14 mouse cellular contexts compared by ENCODE assay signal in genomic region chr5:33638826-33639225, GRCm38 (mm10). TPM values are rescaled to one million over a fixed set of nuclear protein-coding genes. Genes with fewer than 3 reads are reported as not detected.
A peak's percentile ranks its signal among the peaks of the same experiment; 100 is the strongest.
DNase-seq lines count a peak whose midpoint lies in the region; ATAC-seq and TF ChIP-seq lines count a peak whose summit lies in the region.
"Had no signal": no experiment of that assay in that cellular context is flagged by ENCODE, and none has a peak within 500 bp of the region (broad histone marks: within the 10 kb centered on the region; RNA-seq: fewer than 3 reads in every experiment).

No protein-coding gene starts in this region.

- H3K4me2 ChIP-seq in kidney, embryonic 14.5 days (replicated peaks; ENCODE audit: low read depth, low read length) = no peak overlapping the region
- no peak overlapping the region for H3K4me2 ChIP-seq in midbrain, embryonic 13.5 days (replicated peaks)
- H3K4me2 ChIP-seq in midbrain, postnatal 0 days (ENCODE audit: low read depth, low read length, poor library complexity, severe bottlenecking) = no peak overlapping the region
- no peak overlapping the region for H3K4me2 ChIP-seq in liver, embryonic 16.5 days (ENCODE audit: low read depth, low read length)
- H3K4me2 ChIP-seq: limb, embryonic 15.5 days had no signal

- H3K9me3 ChIP-seq in kidney, embryonic 14.5 days (ENCODE audit: control insufficient read depth, low read length) = no peaks in the 10 kb centered on the region
- H3K9me3 ChIP-seq in midbrain, embryonic 13.5 days = no peaks in the 10 kb centered on the region
- no peaks in the 10 kb centered on the region for H3K9me3 ChIP-seq in midbrain, postnatal 0 days (ENCODE audit: low read length)
- no peaks in the 10 kb centered on the region for H3K9me3 ChIP-seq in liver, embryonic 16.5 days (replicated peaks; ENCODE audit: control insufficient read depth, low read length)
- H3K9me3 ChIP-seq: forebrain, embryonic 10.5 days; limb, embryonic 15.5 days had no signal

- ATAC-seq in kidney, embryonic 14.5 days (ENCODE audit: low FRiP score, low TSS enrichment) = 0 out of 2 replicates have a peak, but pooled peaks have one; percentile 32
- ATAC-seq in midbrain, embryonic 13.5 days = no peak
- ATAC-seq in midbrain, postnatal 0 days (ENCODE audit: low FRiP score) = no peak
- no peak for ATAC-seq in liver, embryonic 16.5 days (ENCODE audit: low read depth)

- no peak for DNase-seq in kidney, adult 9 months
- DNase-seq in midbrain, postnatal 0 days (ENCODE audit: low spot score) = no peak
- DNase-seq in ZHBTc4 (ENCODE audit: low read depth, low spot score) = peak; percentile 39
- DNase-seq in layer of hippocampus, adult 9-11 months = no peak
- DNase-seq: cerebellum, adult 11-12 months; cerebellum, postnatal 36 days; heart, postnatal 4 days; retina, postnatal 1 day had no signal

- 70% methylated on average over 4 of the region's 4 CpGs for WGBS in kidney, embryonic 14.5 days
- WGBS in midbrain, embryonic 13.5 days = 80% methylated on average over 4 of the region's 4 CpGs
- WGBS in midbrain, postnatal 0 days = 69% methylated on average over 4 of the region's 4 CpGs
- 73% methylated on average over 4 of the region's 4 CpGs for WGBS in liver, embryonic 16.5 days (ENCODE audit: insufficient replicate concordance)

- H3K27ac ChIP-seq in kidney, embryonic 14.5 days (ENCODE audit: low read depth, low read length) = no peak overlapping the region
- no peak overlapping the region for H3K27ac ChIP-seq in midbrain, embryonic 13.5 days
- no peak overlapping the region for H3K27ac ChIP-seq in midbrain, postnatal 0 days (ENCODE audit: low read depth, low read length)
- H3K27ac ChIP-seq in liver, embryonic 16.5 days (ENCODE audit: low read length) = peak overlapping the region; percentile 5; the same call in 1 of the 2 replicates
- H3K27ac ChIP-seq: forebrain, embryonic 10.5 days; limb, embryonic 15.5 days had no signal

- H3K4me3 ChIP-seq in kidney, embryonic 14.5 days (ENCODE audit: low read length) = no peak overlapping the region
- no peak overlapping the region for H3K4me3 ChIP-seq in midbrain, embryonic 13.5 days (replicated peaks)
- H3K4me3 ChIP-seq in midbrain, postnatal 0 days (ENCODE audit: low read depth, low read length) = no peak overlapping the region
- no peak overlapping the region for H3K4me3 ChIP-seq in liver, embryonic 16.5 days (ENCODE audit: low read depth, low read length)
- H3K4me3 ChIP-seq: forebrain, embryonic 10.5 days; limb, embryonic 15.5 days had no signal

- H3K4me1 ChIP-seq in kidney, embryonic 14.5 days (ENCODE audit: control insufficient read depth, insufficient read depth, low read length) = no peaks in the 10 kb centered on the region
- no peaks in the 10 kb centered on the region for H3K4me1 ChIP-seq in midbrain, embryonic 13.5 days (replicated peaks)
- no peaks in the 10 kb centered on the region for H3K4me1 ChIP-seq in midbrain, postnatal 0 days (ENCODE audit: insufficient read depth, low read length)
- H3K4me1 ChIP-seq in liver, embryonic 16.5 days (ENCODE audit: control insufficient read depth, low read depth, low read length) = peaks cover 5% of the 10 kb centered on the region
- H3K4me1 ChIP-seq: forebrain, embryonic 10.5 days; limb, embryonic 15.5 days had no signal

- no peak for TF ChIP-seq CTCF in midbrain, postnatal 0 days (IDR thresholded peaks at IDR 0.05)

- H3K27me3 ChIP-seq in kidney, embryonic 14.5 days (ENCODE audit: control insufficient read depth, insufficient read depth, low read length) = no peaks in the 10 kb centered on the region
- no peaks in the 10 kb centered on the region for H3K27me3 ChIP-seq in midbrain, embryonic 13.5 days
- no peaks in the 10 kb centered on the region for H3K27me3 ChIP-seq in midbrain, postnatal 0 days (ENCODE audit: insufficient read depth, low read length)
- H3K27me3 ChIP-seq in liver, embryonic 16.5 days (ENCODE audit: control insufficient read depth, insufficient read depth, low read depth, low read length) = no peaks in the 10 kb centered on the region
- H3K27me3 ChIP-seq: limb, embryonic 15.5 days had no signal

- peaks cover 59% of the 10 kb centered on the region for H3K36me3 ChIP-seq in kidney, embryonic 14.5 days (ENCODE audit: control insufficient read depth, insufficient read depth, low read length)
- H3K36me3 ChIP-seq in midbrain, embryonic 13.5 days = peaks cover 59% of the 10 kb centered on the region
- peaks cover 19% of the 10 kb centered on the region for H3K36me3 ChIP-seq in midbrain, postnatal 0 days (ENCODE audit: insufficient read depth, low read length)
- H3K36me3 ChIP-seq in liver, embryonic 16.5 days (ENCODE audit: control insufficient read depth, insufficient read depth) = peaks cover 52% of the 10 kb centered on the region

- no peak overlapping the region for H3K9ac ChIP-seq in kidney, embryonic 14.5 days (ENCODE audit: low read depth, low read length)
- H3K9ac ChIP-seq in midbrain, embryonic 13.5 days (replicated peaks) = peak overlapping the region; percentile 50
- H3K9ac ChIP-seq in midbrain, postnatal 0 days (replicated peaks; ENCODE audit: low read length, poor library complexity, severe bottlenecking) = no peak overlapping the region
- H3K9ac ChIP-seq in liver, embryonic 16.5 days (ENCODE audit: low read depth, low read length) = no peak overlapping the region
- H3K9ac ChIP-seq: limb, embryonic 15.5 days had no signal

RNA-seq across cellular contexts. Expression of gene Gm9903, which starts 9.1 kb away (rescaled TPM):
- polyA plus RNA-seq in kidney, embryonic 14.5 days (2014; fragmentation: Nextera tagmentation; extraction: Ambion mirVana) = 0.57 and 1.0 TPM in 2 replicates
- polyA plus RNA-seq in midbrain, embryonic 13.5 days (2015; fragmentation: Nextera tagmentation; extraction: Ambion mirVana) = 0.85 TPM in 2 replicates
- total RNA-seq in midbrain, postnatal 0 days (2014; rRNA removed) = 1.2 TPM in 1 of 2 replicates, not detected in the other
- polyA plus RNA-seq in midbrain, postnatal 0 days (2015; fragmentation: Nextera tagmentation; extraction: Ambion mirVana) = 0.31 and 0.53 TPM in 2 replicates
- 0.12 TPM in 1 of 2 replicates, not detected in the other for polyA plus RNA-seq in liver, embryonic 16.5 days (2015; fragmentation: Nextera tagmentation; extraction: Ambion mirVana)
- total RNA-seq: monocyte, adult 5-6 weeks had no signal

RNA-seq across cellular contexts. Expression of gene Fam53a, which starts 9.4 kb away (rescaled TPM):
- 69.4 and 70.3 TPM in 2 replicates for polyA plus RNA-seq in kidney, embryonic 14.5 days (2014; fragmentation: Nextera tagmentation; extraction: Ambion mirVana)
- 36.0 and 41.3 TPM in 2 replicates for polyA plus RNA-seq in midbrain, embryonic 13.5 days (2015; fragmentation: Nextera tagmentation; extraction: Ambion mirVana)
- 29.1 and 41.2 TPM in 2 replicates for total RNA-seq in midbrain, postnatal 0 days (2014; rRNA removed)
- 27.3 and 28.0 TPM in 2 replicates for polyA plus RNA-seq in midbrain, postnatal 0 days (2015; fragmentation: Nextera tagmentation; extraction: Ambion mirVana)
- polyA plus RNA-seq in liver, embryonic 16.5 days (2015; fragmentation: Nextera tagmentation; extraction: Ambion mirVana) = 17.5 and 18.4 TPM in 2 replicates

RNA-seq across cellular contexts. Expression of gene Slbp, which starts 13.5 kb away (rescaled TPM):
- polyA plus RNA-seq in kidney, embryonic 14.5 days (2014; fragmentation: Nextera tagmentation; extraction: Ambion mirVana) = 261 TPM in 2 replicates
- 143 and 151 TPM in 2 replicates for polyA plus RNA-seq in midbrain, embryonic 13.5 days (2015; fragmentation: Nextera tagmentation; extraction: Ambion mirVana)
- 91.2 and 99.5 TPM in 2 replicates for total RNA-seq in midbrain, postnatal 0 days (2014; rRNA removed)
- polyA plus RNA-seq in midbrain, postnatal 0 days (2015; fragmentation: Nextera tagmentation; extraction: Ambion mirVana) = 119 and 126 TPM in 2 replicates
- 214 and 245 TPM in 2 replicates for polyA plus RNA-seq in liver, embryonic 16.5 days (2015; fragmentation: Nextera tagmentation; extraction: Ambion mirVana)

RNA-seq across cellular contexts. Expression of gene Tacc3, which starts 19.1 kb away (rescaled TPM):
- polyA plus RNA-seq in kidney, embryonic 14.5 days (2014; fragmentation: Nextera tagmentation; extraction: Ambion mirVana) = 175 and 205 TPM in 2 replicates
- polyA plus RNA-seq in midbrain, embryonic 13.5 days (2015; fragmentation: Nextera tagmentation; extraction: Ambion mirVana) = 84.6 and 88.0 TPM in 2 replicates
- total RNA-seq in midbrain, postnatal 0 days (2014; rRNA removed) = 9.9 and 17.4 TPM in 2 replicates
- polyA plus RNA-seq in midbrain, postnatal 0 days (2015; fragmentation: Nextera tagmentation; extraction: Ambion mirVana) = 18.7 and 21.3 TPM in 2 replicates
- polyA plus RNA-seq in liver, embryonic 16.5 days (2015; fragmentation: Nextera tagmentation; extraction: Ambion mirVana) = 127 and 129 TPM in 2 replicates

RNA-seq across cellular contexts. Expression of gene Tmem129, which starts 19.4 kb away (rescaled TPM):
- polyA plus RNA-seq in kidney, embryonic 14.5 days (2014; fragmentation: Nextera tagmentation; extraction: Ambion mirVana) = 32.3 and 37.7 TPM in 2 replicates
- polyA plus RNA-seq in midbrain, embryonic 13.5 days (2015; fragmentation: Nextera tagmentation; extraction: Ambion mirVana) = 31.8 and 33.2 TPM in 2 replicates
- total RNA-seq in midbrain, postnatal 0 days (2014; rRNA removed) = 26.0 and 29.5 TPM in 2 replicates
- 17.3 and 21.4 TPM in 2 replicates for polyA plus RNA-seq in midbrain, postnatal 0 days (2015; fragmentation: Nextera tagmentation; extraction: Ambion mirVana)
- polyA plus RNA-seq in liver, embryonic 16.5 days (2015; fragmentation: Nextera tagmentation; extraction: Ambion mirVana) = 21.7 and 21.8 TPM in 2 replicates
